Mouse (Mus musculus) embryonic fibroblast, embryonic 13.5 days (primary cell): ENCODE measurements around the gene Crtc3.

Experiments used
- CTCF ChIP-seq: IDR thresholded peaks from 2 replicates; pipeline ENCODE4 v1.5.1; 2011; ENCODE audit warnings: mild to moderate bottlenecking, control low read depth, low read length, moderate library complexity, borderline replicate concordance; ENCODE audit not compliant: insufficient read depth
- POLR2A ChIP-seq: IDR thresholded peaks from 2 replicates; pipeline ENCODE4 v1.6.1; 2011; ENCODE audit warnings: low read depth, mild to moderate bottlenecking, control low read depth, low read length, moderate library complexity

DNA sequence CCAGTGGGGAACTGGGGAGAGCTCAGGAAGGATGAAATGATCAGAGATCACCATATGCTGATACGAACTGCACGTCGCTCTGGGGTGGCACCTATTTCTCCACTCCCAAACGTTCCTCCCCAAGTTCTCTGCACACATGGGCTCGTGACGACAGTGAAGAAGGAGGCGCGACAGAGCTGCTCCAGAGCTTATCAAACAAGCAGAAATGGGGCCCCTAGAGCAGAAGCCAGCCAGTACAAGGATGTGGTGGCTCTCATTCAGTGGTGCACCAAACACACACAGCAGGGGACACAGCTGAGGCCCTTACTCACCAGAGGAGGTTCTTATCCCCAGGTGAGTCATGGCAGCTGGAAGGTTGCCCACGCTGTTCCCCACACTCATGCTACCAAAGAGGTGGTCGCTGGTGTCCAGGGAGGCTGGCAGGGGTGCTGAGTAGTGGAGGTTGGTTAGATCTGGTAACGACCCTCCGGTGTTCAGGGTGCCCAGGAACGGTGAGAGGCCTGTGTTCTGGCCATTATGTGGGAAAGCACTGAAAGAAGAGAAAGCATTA, 90.2 kb downstream of the Crtc3 start:
- TF ChIP-seq POLR2A (no peak), CTCF (no peak)
